Mouse (Mus musculus): ENCODE data around the gene Chn2.
"Not testable (repeated sequence)": the region's sequence is repeated elsewhere in the genome, so short reads cannot be mapped to it uniquely, and the experiment has no call there.

Chn2 gene

DNA sequence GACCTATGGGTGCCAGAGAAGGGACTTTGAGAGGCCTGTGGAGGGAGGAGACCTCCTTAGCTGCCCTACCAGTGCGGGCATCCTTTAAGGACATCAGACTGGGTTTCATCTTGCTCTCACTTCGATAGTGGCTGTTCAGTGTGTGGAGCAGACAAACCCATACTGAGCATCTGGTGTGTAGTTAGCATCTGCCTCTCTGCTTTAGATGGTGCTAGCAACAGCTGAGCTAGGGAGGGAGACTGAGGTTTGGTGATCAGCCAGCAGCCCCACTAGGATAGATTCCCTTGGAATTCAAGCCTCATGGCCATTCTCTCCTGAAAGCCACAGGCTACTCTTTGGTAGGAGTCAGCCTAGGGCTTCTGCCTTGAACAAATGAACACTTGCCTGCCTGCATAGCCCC, 117.7 kb downstream of the Chn2 start:
- no peak for DNase-seq (ENCODE audit: low spot score in 2 of 2)

GRCm38 (mm10) chr6:54158317-54158716, 119.0 kb downstream of the Chn2 start:
- no peak for DNase-seq (ENCODE audit: low spot score in 2 of 2)

GRCm38 (mm10) chr6:54160677-54161076, 121.3 kb downstream of the Chn2 start:
- DNase-seq (ENCODE audit: low spot score in 2 of 2), result no peak

DNA sequence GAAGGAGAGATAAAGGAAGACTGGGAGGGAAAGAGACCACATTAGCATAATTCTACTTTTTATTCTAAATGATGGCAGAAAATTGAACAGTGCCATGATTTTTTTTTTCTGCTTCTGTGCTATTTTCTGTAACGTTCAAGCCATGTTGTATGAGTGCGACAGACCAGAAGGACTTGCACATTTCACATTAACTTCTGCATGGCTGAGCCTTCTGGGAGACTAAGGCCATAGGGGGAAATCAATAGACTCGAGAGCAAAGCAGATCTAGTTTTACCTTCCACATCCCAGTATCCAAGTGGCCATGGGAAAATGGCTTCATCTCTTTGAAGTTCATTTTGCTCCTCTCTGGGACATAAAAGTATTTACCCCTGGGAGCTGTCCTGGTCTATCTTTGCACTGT, 121.9 kb downstream of the Chn2 start:
- DNase-seq (ENCODE audit: low spot score in 2 of 2), result no peak

GRCm38 (mm10) chr6:54162321-54162720, 123.0 kb downstream of the Chn2 start:
- DNase-seq (ENCODE audit: low spot score in 2 of 2), result no peak

DNA sequence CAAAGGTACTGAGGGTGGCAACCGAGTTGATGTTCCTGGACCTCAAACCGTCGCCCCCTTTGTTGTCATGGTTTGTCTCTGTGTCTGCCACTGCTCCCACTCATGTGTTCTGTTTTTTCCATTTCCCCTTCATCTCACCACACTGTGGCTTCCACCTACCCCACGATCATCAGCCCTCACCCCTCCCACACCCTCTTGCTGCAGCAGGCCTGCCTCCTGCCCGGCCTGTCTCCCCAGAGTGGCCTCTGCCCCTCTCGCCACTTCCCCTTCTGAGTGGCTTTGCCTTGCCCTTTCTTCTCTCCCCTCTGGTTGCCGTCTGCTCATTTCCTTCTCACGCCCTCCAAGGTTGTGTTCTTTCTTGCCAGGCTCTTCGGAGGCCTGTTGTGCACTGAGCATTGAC, 123.4 kb downstream of the Chn2 start:
- no peak for DNase-seq (ENCODE audit: low spot score in 2 of 2)

- no peak for DNase-seq (ENCODE audit: low spot score in 2 of 2)
Measured at GRCm38 (mm10) chr6:54163702-54164101, 124.3 kb downstream of the Chn2 start.

DNA sequence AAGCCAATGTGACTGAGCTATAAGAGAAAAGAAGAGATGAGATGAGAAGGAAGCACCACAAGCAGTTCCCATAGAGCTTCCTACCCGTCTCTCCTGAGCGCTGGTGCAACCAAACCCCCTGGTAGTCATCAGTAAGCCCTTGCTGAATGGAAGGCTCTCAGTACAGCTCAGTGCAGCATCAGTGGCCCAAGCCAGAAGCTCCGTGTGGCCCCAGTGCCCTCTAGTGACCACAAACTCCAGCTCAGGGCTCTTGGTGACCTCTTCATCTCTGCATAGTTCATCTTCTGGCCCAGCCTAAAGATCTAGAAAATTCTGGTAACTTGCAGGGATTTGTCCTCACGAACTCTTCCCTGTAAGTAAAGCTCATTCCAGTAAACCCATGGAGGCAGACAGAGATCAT, 125.4 kb downstream of the Chn2 start:
- DNase-seq (ENCODE audit: low spot score in 2 of 2), result peak in 1 of 2 experiments; percentile 31

DNA sequence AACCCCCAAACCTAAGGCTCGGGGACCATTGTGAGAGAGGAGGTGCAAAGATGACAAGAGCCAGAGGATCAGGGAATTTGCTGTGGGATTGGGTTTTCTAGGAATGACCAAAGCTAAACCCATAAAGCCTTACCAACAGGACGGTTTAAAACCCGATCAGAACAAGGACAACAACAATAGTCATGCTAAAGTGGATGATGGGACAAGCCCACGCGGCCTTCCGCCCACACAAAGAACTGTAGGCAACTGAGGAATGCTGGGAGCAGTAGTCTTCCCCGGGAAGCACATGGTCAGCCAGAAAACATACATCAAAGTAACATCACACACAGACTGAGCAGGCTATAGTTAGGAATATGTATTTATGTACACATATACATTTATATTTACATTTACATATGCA, 125.9 kb downstream of the Chn2 start:
- DNase-seq (ENCODE audit: low spot score in 2 of 2), result no peak

GRCm38 (mm10) chr6:54165863-54166262, 126.5 kb downstream of the Chn2 start:
- DNase-seq (ENCODE audit: low spot score in 2 of 2), result no peak

DNA sequence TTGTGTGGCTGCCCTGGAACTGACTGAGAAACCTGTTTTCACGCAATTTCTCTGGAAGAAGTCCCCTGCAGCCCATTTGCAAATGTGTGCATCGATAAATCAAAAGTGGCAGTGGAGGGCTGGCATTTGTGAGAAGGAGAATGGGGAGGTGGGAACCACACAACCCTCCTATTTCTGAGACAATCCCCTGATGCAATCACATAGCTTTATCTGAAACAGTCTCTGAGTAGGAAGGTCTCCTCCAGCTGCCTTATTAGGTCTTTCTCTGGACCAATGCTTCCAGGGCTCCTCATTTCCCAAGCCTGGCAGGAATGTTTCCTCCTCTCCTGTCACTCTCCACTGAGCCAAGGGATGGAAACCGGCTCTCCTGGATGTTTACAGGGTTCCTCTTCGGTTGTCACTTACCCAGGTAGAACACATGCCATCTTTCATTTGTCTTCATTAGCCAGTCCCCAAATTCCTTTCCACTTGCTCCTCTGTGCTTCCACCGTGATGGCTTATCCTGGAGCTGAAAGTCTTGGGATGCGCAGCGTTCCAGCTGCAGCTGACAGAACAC, 127.7 kb downstream of the Chn2 start:
- no peak for DNase-seq (ENCODE audit: low spot score in 2 of 2)

GRCm38 (mm10) chr6:54170286-54170894, 131.0 kb downstream of the Chn2 start:
- no peak for DNase-seq (ENCODE audit: low spot score in 2 of 2)

DNA sequence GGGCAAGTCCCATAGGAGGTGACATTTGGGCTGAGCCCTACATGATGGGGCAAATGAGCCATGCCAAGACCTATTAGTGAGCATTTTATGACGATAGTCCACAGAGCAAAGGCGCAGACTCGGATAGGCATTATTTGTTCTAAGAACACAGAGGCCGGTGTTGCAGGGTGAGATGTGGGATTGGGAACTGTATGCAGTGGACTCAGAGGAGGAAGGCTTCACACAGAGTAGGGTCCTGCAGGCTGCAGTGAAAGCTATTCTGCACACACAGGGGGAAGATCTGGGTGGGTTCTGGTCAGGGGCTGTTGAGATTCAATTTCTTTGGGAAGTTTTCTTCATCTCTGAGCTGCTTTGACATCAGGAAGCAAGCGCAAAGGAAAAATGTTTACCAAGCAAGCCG, 132.0 kb downstream of the Chn2 start:
- DNase-seq (ENCODE audit: low spot score in 2 of 2), result no peak

GRCm38 (mm10) chr6:54175473-54176215, 136.3 kb downstream of the Chn2 start:
- DNase-seq (ENCODE audit: low spot score in 2 of 2), result no peak

DNA sequence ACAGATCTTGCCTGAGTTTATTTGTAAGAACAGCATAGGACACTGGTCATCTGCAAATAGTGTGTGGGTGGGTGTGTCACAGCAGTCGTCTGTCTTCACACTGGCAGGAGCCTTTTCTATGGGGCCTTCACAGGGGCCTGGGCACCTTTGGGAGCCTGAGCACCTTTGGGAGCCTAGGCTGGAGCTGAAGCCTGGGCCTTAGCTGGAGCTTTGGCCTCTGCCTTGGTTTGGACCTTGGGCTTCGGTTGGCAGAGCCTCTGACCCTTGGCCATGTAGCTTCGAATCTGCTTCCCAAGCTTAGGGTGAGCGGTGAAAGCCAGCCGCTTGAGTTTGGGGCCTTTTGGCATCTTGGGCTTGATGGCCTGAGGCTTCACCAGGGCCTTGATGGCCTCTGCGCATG, 137.7 kb downstream of the Chn2 start:
- not testable (repeated sequence) for DNase-seq (ENCODE audit: low spot score in 2 of 2)

- no peak for DNase-seq (ENCODE audit: low spot score in 2 of 2)
Measured at GRCm38 (mm10) chr6:54179056-54179873, 139.9 kb downstream of the Chn2 start.

GRCm38 (mm10) chr6:54179874-54180212, 140.5 kb downstream of the Chn2 start:
- DNase-seq (ENCODE audit: low spot score in 2 of 2), result no peak

GRCm38 (mm10) chr6:54183825-54184578, 144.6 kb downstream of the Chn2 start:
- DNase-seq (ENCODE audit: low spot score in 2 of 2), result peak in 1 of 2 experiments; percentile 43

- peak in 1 of 2 experiments; percentile 39 for DNase-seq (ENCODE audit: low spot score in 2 of 2)
Measured at GRCm38 (mm10) chr6:54193631-54194305, 154.4 kb downstream of the Chn2 start.

DNA sequence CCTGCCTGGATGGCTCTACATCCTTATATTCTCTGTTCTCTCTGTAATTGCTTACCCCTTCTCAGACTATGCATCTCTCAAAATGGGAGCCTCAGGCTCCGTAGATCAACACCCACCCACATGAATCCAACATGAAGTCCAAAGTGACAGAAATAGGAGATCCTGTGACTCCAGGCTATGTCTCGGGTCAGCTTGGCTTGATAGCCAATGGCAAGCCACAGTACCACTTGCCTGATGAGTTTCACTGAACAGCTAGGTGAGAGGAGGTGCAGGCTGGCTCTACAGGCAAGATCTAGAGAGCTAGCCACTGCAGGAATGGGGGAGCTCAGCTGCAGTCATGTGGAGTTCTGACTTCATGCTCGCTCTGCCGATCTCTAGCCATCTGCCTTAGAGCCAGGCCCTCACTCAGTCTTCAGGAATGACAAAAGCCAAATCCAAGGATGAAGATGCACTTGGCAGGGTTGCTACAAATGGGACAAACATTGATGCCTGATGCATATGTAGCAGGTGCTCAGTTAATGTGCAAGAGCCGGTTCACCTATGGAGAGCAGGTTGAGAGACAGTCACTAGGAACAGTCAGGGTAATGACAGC, 158.6 kb downstream of the Chn2 start:
- no peak for DNase-seq (ENCODE audit: low spot score in 2 of 2)

DNA sequence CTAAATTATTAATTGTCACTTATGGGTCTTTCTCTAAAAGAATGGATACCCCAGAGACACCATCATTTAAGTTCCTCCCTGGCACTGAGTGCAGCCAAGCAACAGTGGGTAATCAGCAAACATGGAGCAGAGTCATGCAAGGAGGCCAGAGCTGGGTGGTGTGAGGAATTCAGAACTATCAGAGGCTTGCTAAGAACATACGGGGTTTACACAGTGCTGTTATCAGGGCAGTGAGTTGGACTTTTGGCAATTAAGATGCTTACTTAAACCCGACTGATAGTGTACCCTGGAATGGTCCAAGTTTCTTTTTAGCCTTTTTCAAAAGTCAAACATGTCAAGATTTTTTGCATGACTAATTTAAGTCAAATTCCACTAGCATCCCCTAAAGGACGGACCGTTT, 160.2 kb downstream of the Chn2 start:
- peak in 1 of 2 experiments; percentile 40 for DNase-seq (ENCODE audit: low spot score in 2 of 2)
